Mouse (Mus musculus) intestine, embryonic 14.5 days (tissue): ENCODE measurements around the gene Rarg. TPM values are rescaled to one million over a fixed set of nuclear protein-coding genes. Genes with fewer than 3 reads are reported as not detected.

Experiments
- ATAC-seq: fragments of 200-750 bp; cut with Nextera tagmentation; replicated peaks from 2 replicates; pipeline ENCODE4 v1.8.0; 2017; ENCODE audit warnings: low read depth, moderate number of reproducible peaks, moderate TSS enrichment, moderate library complexity; ENCODE audit not compliant: low FRiP score, low TSS enrichment
- DNase-seq: peaks from one replicate; pipeline ENCODE4 v3.0.0-alpha.2; 2018; ENCODE audit warnings: low spot score
- H3K27ac ChIP-seq: fragments of 300-500 bp; sonication (generic); 2 replicates; pipeline ENCODE4 v1.5.1; 2014; ENCODE audit warnings: low read depth, mild to moderate bottlenecking, control low read depth
- H3K27me3 ChIP-seq: fragments of 300-500 bp; sonication (generic); replicated peaks from 2 replicates; pipeline ENCODE4 v1.6.1; 2014; ENCODE audit warnings: low read length, control low read depth; ENCODE audit not compliant: control insufficient read depth, insufficient read depth
- H3K36me3 ChIP-seq: fragments of 300-500 bp; sonication (generic); 2 replicates; pipeline ENCODE4 v1.6.1; 2014; ENCODE audit warnings: low read length, control low read depth; ENCODE audit not compliant: control insufficient read depth, insufficient read depth
- H3K4me1 ChIP-seq: fragments of 300-500 bp; sonication (generic); replicated peaks from 2 replicates; pipeline ENCODE4 v1.6.1; 2014; ENCODE audit warnings: low read length, control low read depth, mixed read lengths; ENCODE audit not compliant: control insufficient read depth, insufficient read depth
- H3K4me2 ChIP-seq: fragments of 300-500 bp; sonication (generic); 2 replicates; pipeline ENCODE4 v1.6.1; 2014; ENCODE audit warnings: low read length
- H3K4me3 ChIP-seq: fragments of 300-500 bp; sonication (generic); 2 replicates; pipeline ENCODE4 v1.5.1; 2014; ENCODE audit warnings: low read depth, low read length, control low read depth, mixed read lengths
- H3K9ac ChIP-seq: fragments of 300-500 bp; sonication (generic); 2 replicates; pipeline ENCODE4 v1.6.1; 2014; ENCODE audit warnings: mild to moderate bottlenecking, low read length
- H3K9me3 ChIP-seq: fragments of 300-500 bp; sonication (generic); 2 replicates; pipeline ENCODE4 v1.6.1; 2016; ENCODE audit warnings: low read length, control low read depth; ENCODE audit not compliant: control insufficient read depth
- WGBS: fragments of 180-500 bp; shearing (Covaris S2); extraction: QIAGEN DNeasy Blood & Tissue Kit; methylation state at CpG from one replicate; pipeline ENCODE4 v1.1.7; 2014; 5-methylcytosine and 5-hydroxymethylcytosine counted together
- polyA plus RNA-seq: library from polyadenylated mRNA; unstranded; fragments of >200 nt; fragmentation: Nextera tagmentation; extraction: Ambion mirVana; gene quantifications from 2 replicates; pipeline ENCODE4 v1.2.1, GENCODE M21; 2014

Gene Rarg
- polyA plus RNA-seq, 1 experiment from 2014 or later: 16.4 TPM

GRCm38 (mm10) chr15:102216459-102217228 lies 40.7 kb downstream of the Rarg start:
- no peak overlapping the region for H3K4me3 ChIP-seq
- H3K27me3 ChIP-seq: no peaks in the 10 kb centered on the region
- H3K9me3 ChIP-seq: no peaks in the 10 kb centered on the region
- DNase-seq (peak; percentile 51), ATAC-seq (0 out of 2 replicates have a peak, but pooled peaks have one; percentile 4)
- H3K4me2 ChIP-seq: no peak overlapping the region
- H3K27ac ChIP-seq: no peak overlapping the region
- H3K4me1 ChIP-seq: no peaks in the 10 kb centered on the region
- no peak overlapping the region for H3K9ac ChIP-seq
- 79% methylated on average over 16 of the region's 16 CpGs for WGBS
- peaks cover 54% of the 10 kb centered on the region for H3K36me3 ChIP-seq

- 75% methylated on average over 6 of the region's 6 CpGs for WGBS
- no peak overlapping the region for H3K9ac ChIP-seq
- no peak overlapping the region for H3K27ac ChIP-seq
- ATAC-seq (no peak), DNase-seq (no peak)
- H3K9me3 ChIP-seq: no peaks in the 10 kb centered on the region
- H3K4me1 ChIP-seq: no peaks in the 10 kb centered on the region
- H3K4me3 ChIP-seq: no peak overlapping the region
- no peaks in the 10 kb centered on the region for H3K27me3 ChIP-seq
- H3K4me2 ChIP-seq: no peak overlapping the region
- H3K36me3 ChIP-seq: peaks cover 61% of the 10 kb centered on the region
Observed at GRCm38 (mm10) chr15:102215624-102216023, 41.7 kb downstream of the Rarg start.

DNA sequence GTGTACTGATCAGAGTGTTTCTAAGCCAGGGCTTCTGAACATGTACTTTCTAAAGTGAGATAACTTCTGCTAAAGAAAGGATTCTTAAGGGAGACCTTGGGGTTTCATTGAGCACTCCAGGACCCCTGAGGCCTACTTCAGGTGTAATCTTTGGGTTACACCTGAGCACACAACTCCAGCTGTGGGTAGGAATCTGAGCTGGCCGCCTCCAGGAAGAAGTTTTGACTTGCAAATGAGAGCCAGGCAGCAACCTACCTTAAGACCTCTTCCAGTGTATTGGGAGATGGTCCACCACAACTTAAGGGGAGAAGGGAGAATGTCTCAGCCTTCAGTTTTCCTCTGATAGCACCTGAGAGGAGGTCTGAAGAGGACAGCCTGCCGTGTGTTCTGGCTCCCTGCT lies 43.2 kb downstream of the Rarg start:
- 54% methylated on average over 2 of the region's 2 CpGs for WGBS
- Histone ChIP-seq H3K4me3 (no peak overlapping the region), H3K27me3 (no peaks in the 10 kb centered on the region), H3K9me3 (no peaks in the 10 kb centered on the region), H3K36me3 (peaks cover 75% of the 10 kb centered on the region), H3K4me2 (no peak overlapping the region), H3K27ac (no peak overlapping the region), H3K4me1 (no peaks in the 10 kb centered on the region), H3K9ac (no peak overlapping the region)
- no peak for DNase-seq
- ATAC-seq: no peak

- ATAC-seq (no peak), DNase-seq (no peak)
- Histone ChIP-seq H3K4me2 (no peak overlapping the region), H3K36me3 (peaks cover 92% of the 10 kb centered on the region), H3K9ac (no peak overlapping the region), H3K4me3 (no peak overlapping the region), H3K9me3 (no peaks in the 10 kb centered on the region), H3K4me1 (peaks cover 7% of the 10 kb centered on the region; the same call in 1 of the 2 replicates), H3K27me3 (no peaks in the 10 kb centered on the region), H3K27ac (no peak overlapping the region)
- 73% methylated on average over 6 of the region's 6 CpGs for WGBS
Observed at GRCm38 (mm10) chr15:102211895-102212294, 45.4 kb downstream of the Rarg start.

- no peak overlapping the region for H3K27ac ChIP-seq
- H3K36me3 ChIP-seq: peaks cover 87% of the 10 kb centered on the region
- no peak for DNase-seq
- H3K9ac ChIP-seq: no peak overlapping the region
- ATAC-seq: no peak
- no peak overlapping the region for H3K4me2 ChIP-seq
- no peak overlapping the region; the same call in 1 of the 2 replicates for H3K4me3 ChIP-seq
- H3K9me3 ChIP-seq: no peaks in the 10 kb centered on the region
- H3K27me3 ChIP-seq: no peaks in the 10 kb centered on the region
- peaks cover 7% of the 10 kb centered on the region; the same call in 1 of the 2 replicates for H3K4me1 ChIP-seq
- WGBS: 88% methylated on average over 4 of the region's 4 CpGs
Observed at GRCm38 (mm10) chr15:102210816-102211215, 46.5 kb downstream of the Rarg start.

GRCm38 (mm10) chr15:102209114-102209513 lies 48.2 kb downstream of the Rarg start:
- Histone ChIP-seq H3K9me3 (no peaks in the 10 kb centered on the region), H3K4me1 (peaks cover 18% of the 10 kb centered on the region), H3K27me3 (no peaks in the 10 kb centered on the region), H3K4me3 (no peak overlapping the region), H3K27ac (no peak overlapping the region), H3K9ac (no peak overlapping the region), H3K4me2 (no peak overlapping the region), H3K36me3 (peaks cover 73% of the 10 kb centered on the region)
- no peak for ATAC-seq
- no peak for DNase-seq
- 94% methylated on average over 8 of the region's 8 CpGs for WGBS

GRCm38 (mm10) chr15:102208092-102208561 lies 49.2 kb downstream of the Rarg start:
- DNase-seq: no peak
- H3K27ac ChIP-seq: no peak overlapping the region
- no peak overlapping the region for H3K4me2 ChIP-seq
- ATAC-seq: no peak
- no peak overlapping the region for H3K9ac ChIP-seq
- peaks cover 64% of the 10 kb centered on the region for H3K36me3 ChIP-seq
- H3K4me3 ChIP-seq: no peak overlapping the region
- no peaks in the 10 kb centered on the region for H3K27me3 ChIP-seq
- 64% methylated on average over 9 of the region's 9 CpGs for WGBS
- no peaks in the 10 kb centered on the region for H3K9me3 ChIP-seq
- H3K4me1 ChIP-seq: peaks cover 18% of the 10 kb centered on the region

GRCm38 (mm10) chr15:102207351-102207750 lies 50.0 kb downstream of the Rarg start:
- peaks cover 56% of the 10 kb centered on the region for H3K36me3 ChIP-seq
- no peak overlapping the region for H3K9ac ChIP-seq
- no peaks in the 10 kb centered on the region for H3K27me3 ChIP-seq
- no peak overlapping the region for H3K27ac ChIP-seq
- WGBS: 75% methylated on average over 3 of the region's 3 CpGs
- DNase-seq (no peak), ATAC-seq (no peak)
- H3K9me3 ChIP-seq: no peaks in the 10 kb centered on the region
- H3K4me3 ChIP-seq: no peak overlapping the region
- no peak overlapping the region for H3K4me2 ChIP-seq
- H3K4me1 ChIP-seq: peaks cover 22% of the 10 kb centered on the region

GRCm38 (mm10) chr15:102205779-102206178 lies 51.5 kb downstream of the Rarg start:
- peak overlapping the region; percentile 90 for H3K4me3 ChIP-seq
- no peaks in the 10 kb centered on the region for H3K27me3 ChIP-seq
- DNase-seq: peak; percentile 66
- H3K4me2 ChIP-seq: peak overlapping the region; percentile 59
- WGBS: 35% methylated on average over 8 of the region's 8 CpGs
- H3K36me3 ChIP-seq: peaks cover 45% of the 10 kb centered on the region
- H3K9ac ChIP-seq: 0 out of 2 replicates have a peak overlapping the region, but pooled peaks have one; percentile 6
- no peak for ATAC-seq
- no peaks in the 10 kb centered on the region for H3K9me3 ChIP-seq
- peak overlapping the region; percentile 62; the same call in 1 of the 2 replicates for H3K27ac ChIP-seq
- H3K4me1 ChIP-seq: peaks cover 24% of the 10 kb centered on the region
